Mouse (Mus musculus): ENCODE data around the gene Rbfox2.

The Rbfox2 gene

DNA sequence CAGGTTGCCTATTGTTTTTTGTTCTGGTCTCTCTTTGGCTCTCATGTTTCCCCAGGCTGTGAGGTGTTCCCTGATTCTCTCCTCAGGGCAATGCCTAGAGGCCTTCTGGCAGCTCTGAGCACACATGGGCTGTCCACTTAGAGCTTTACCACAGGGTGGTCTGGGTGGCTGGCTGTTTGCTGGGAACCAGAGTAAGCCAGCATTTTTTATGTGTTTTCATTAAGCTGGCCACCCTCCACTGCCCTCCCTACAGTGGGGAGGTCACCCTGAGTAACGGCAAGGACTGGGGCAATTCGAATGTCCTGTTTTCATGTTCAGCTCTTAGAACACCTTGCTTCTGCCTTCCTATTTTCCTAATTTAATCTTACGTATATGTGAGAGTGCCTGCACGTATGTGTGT lies 24.6 kb upstream of the Rbfox2 start:
- no peak for DNase-seq (ENCODE audit: low read depth, low spot score)

- no peak for DNase-seq (ENCODE audit: low read depth, low spot score)
Measured at GRCm38 (mm10) chr15:77329681-77330180, 22.9 kb upstream of the Rbfox2 start.

DNA sequence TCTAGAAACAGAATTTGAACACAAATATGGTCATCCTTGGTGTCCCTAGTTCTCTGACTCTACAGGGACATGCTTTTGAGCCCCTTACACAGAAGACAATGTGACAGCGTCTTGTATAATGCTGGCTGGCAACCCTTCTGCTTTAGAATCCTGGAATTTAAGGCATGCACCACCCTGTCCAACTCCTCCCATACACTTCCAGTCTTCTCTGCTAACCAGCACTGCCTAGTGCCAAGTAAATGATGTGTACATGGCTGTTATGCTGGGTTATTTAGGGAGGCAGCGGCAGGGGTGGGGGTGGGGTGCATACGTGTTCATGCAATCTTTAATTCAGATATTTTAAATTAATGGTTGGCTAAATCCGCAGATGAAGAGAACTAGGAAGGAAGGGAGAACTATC lies 19.6 kb upstream of the Rbfox2 start:
- DNase-seq (ENCODE audit: low read depth, low spot score) = no peak

DNA sequence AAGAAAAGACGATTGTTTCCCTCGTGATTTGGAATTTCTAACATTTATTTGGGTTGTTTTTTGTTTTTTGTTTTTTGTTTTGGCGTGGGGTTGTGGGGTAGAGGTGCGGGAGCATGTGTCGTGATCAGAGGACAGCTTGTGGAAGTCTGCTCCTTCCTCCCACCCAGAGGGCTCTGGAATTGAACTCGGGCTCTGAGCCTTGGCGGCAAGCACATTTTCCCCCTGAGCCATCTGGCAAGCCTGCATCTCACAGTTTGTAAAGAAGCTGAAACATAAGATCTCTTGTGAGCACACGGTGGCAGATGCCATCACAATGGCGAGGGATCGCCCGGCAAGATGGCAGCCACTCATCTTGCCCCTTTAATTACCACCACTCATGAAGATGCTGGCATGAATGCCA lies 17.6 kb upstream of the Rbfox2 start:
- no peak for DNase-seq (ENCODE audit: low read depth, low spot score)

GRCm38 (mm10) chr15:77323226-77323625 lies 16.4 kb upstream of the Rbfox2 start:
- no peak for DNase-seq (ENCODE audit: low read depth, low spot score)

DNA sequence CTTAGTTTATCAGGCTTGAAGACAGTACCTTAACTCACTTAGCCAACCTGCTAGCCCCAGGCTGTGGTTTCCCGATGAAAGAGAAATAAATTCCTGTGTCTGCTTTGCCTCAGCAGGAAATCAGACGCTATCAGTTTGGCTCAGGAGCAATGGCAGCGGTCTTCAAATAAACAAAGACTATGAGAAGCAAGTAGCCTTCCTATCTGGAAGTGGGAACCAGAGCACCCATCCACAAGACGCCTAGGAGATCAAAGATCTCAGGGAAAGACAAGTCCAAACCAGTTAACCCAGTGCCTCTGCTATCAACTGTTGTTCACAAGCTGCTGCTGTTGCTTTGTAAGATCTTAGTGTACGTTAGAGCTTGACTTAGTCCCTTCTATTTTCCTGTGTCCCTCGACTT lies 6.9 kb upstream of the Rbfox2 start:
- DNase-seq (ENCODE audit: low read depth, low spot score) = no peak

GRCm38 (mm10) chr15:77312796-77313195 lies 6.0 kb upstream of the Rbfox2 start:
- no peak for DNase-seq (ENCODE audit: low read depth, low spot score)

DNA sequence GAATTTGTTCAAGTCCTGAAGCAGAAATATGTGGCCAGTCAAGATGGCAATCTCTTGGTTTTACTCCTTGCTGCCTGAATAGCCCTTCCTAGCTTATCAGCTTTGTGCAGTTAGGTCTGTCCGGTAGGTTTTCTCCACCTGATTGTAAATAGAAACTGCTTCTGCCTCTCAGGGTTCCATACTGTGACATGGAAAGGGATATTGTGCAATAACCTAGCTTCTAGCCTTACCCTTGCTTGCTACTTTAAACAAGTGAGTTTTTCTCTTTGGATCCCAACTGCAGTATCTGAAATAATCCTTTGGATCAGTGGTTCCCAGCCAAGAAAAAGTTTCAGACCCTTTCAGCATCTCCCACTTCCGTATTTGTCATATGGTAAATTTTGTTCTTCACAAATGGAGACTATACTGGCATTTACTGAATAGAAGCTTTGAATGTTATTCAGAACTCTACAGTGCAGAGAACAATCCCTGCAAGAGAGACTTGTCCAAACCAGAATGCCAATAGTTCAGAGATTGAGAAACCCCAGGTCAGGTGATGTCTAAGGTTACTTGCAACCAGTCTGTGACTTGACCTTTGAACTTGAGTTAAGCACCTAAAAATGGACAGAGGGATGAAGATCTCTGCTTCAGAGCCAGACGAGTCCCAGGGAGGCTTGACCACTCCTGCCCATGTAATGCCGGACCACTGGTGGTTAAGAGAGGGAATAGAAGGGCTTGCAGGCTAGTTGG lies 1.1 kb upstream of the Rbfox2 start:
- no peak for DNase-seq (ENCODE audit: low read depth, low spot score)

GRCm38 (mm10) chr15:77305852-77306546 lies 805 bp downstream of the Rbfox2 start:
- DNase-seq (ENCODE audit: low read depth, low spot score) = no peak

GRCm38 (mm10) chr15:77304960-77305359 lies 1.8 kb downstream of the Rbfox2 start:
- no peak for DNase-seq (ENCODE audit: low read depth, low spot score)

GRCm38 (mm10) chr15:77301122-77301521 lies 5.7 kb downstream of the Rbfox2 start:
- no peak for DNase-seq (ENCODE audit: low read depth, low spot score)

DNA sequence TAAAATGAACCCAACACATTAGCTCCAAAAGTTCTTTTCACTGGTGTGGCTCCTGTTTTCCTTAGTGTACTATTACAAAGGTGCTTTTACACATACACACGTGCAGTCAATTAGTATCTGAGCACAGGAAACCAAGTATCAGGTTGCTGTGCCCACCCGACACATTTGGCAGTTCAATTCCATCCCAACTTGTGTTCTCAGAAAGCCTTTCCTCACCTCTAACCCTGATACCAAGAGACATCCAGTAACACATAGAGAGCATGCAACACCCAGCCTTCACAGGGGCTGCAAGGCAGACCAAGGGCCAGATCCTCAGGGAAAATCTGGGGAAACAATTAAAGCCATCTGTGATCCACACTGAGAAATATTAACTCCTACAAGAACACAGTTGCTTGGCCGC lies 8.2 kb downstream of the Rbfox2 start:
- DNase-seq (ENCODE audit: low read depth, low spot score) = no peak

GRCm38 (mm10) chr15:77296635-77297034 lies 10.2 kb downstream of the Rbfox2 start:
- no peak for DNase-seq (ENCODE audit: low read depth, low spot score)

DNA sequence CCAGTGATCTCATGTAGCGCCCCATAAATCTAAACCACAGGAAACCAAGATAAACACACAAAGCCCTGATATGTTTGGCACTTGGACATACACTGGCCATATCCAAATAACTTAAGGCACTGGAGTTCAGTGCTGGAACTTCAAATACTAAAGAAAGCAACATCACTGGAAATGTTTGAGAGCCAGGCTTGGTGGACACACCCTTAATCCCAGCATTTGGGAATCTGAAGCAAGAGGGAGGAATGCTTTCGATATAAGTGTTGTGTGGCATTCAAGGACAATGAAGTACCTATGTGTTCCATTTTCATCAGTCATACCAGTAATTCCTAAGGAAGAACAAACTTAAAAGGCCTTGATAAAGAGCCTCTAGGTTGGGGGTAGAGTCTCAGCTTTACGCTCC lies 13.3 kb downstream of the Rbfox2 start:
- no peak for DNase-seq (ENCODE audit: low read depth, low spot score)

DNA sequence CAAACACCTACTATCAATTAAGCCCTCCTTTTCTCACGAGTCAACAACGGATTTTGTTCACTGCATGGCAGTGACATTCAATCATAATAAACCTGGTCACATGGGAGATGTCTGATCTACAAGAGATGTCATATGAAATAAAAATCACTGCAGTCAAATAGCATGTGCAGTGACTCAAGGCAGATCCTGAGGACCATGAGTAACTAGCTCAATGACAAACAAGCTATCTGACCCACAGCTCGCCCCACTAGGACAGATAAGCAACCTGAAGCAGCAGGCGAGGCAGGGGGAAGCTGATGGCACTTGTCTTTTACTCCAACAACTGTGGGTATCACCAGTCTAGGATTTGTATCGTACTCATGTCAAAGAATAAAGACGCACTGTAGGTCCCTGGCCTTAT lies 14.4 kb downstream of the Rbfox2 start:
- no peak for DNase-seq (ENCODE audit: low read depth, low spot score)

- DNase-seq (ENCODE audit: low read depth, low spot score) = no peak
Measured at GRCm38 (mm10) chr15:77291471-77291870, 15.3 kb downstream of the Rbfox2 start.

- DNase-seq (ENCODE audit: low read depth, low spot score) = no peak
Measured at GRCm38 (mm10) chr15:77290352-77290751, 16.5 kb downstream of the Rbfox2 start.

- no peak for DNase-seq (ENCODE audit: low read depth, low spot score)
Measured at GRCm38 (mm10) chr15:77280130-77280529, 26.7 kb downstream of the Rbfox2 start.

DNA sequence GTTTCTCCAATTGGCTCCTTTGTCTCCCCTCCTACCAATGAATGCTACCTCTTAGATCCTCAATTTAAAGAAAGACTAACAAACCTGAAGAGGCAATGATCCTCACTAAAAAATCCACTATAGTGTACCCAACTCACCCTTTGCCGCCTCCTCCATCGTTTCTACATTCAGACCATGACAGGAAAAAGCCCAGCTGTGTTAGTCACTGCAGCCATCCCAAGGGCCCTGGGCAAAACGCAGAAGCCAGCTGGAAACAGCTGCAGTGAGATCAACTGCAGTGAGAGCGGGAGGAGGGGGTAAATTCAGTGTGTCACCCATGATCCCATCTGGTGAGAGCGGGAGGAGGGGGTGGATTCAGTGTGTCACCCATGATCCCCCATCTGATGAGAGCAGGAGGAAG lies 28.0 kb downstream of the Rbfox2 start:
- no peak for DNase-seq (ENCODE audit: low read depth, low spot score)

DNA sequence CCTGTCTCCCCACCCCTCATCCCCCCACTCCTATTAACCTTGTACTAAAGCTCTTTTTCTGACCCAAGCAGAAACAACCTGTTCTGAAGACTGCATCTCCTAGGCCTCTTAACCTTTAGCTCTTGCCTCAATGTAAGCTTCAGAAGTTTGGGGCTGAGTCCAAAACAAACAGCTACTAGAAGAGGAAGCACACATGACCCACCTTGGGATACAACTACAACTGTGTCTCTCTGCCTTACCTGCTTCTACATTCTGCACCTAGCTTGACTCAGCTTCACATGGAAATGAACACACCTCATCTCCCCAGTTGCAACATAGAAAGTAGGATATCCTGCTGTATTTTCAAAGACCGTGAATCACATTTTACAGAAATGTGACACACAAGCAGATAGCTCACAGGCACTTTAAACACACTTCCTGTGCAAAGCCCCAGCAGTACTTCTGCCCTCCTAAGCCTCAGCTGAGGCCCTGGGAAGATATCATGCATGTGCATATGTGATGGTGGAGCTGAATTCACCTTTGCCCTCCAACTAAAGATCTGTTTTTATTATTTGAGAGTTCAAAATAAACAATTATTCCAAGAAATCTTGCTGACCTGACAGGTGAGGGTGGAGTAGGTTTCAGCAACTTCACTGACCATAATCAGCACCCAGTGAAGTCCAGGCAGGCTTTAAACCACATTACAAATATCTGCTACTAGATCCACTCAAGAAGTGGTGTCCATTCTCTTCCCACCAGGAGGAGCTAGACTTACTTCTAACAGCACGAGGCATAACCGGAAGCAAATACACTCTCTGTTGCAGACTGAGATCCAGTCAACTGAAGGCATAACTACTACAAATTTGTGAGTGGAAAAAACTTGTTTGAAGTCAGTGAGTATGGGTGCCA lies 29.7 kb downstream of the Rbfox2 start:
- DNase-seq (ENCODE audit: low read depth, low spot score) = peak; percentile 34

GRCm38 (mm10) chr15:77276300-77276699 lies 30.5 kb downstream of the Rbfox2 start:
- no peak for DNase-seq (ENCODE audit: low read depth, low spot score)

DNA sequence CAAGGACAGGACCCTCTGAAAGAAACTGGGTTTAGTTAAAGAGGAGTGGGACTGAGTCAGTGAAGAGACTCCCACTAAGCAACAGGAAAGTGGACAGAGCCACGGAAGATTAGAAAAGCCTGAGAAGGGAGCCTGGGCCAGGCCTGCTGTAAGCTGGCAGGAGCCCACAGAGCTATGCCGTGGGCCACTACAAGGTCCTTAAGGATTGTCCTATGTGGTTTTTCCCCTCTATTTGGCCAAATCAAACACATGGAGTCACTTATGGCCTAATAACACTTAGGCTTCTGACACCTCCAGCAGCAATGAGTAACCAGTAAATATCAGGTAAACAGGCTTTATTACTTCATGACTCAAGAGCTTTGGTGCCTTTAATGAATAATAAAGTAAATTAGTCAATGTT lies 31.2 kb downstream of the Rbfox2 start:
- DNase-seq (ENCODE audit: low read depth, low spot score) = no peak
